Mouse (Mus musculus): ENCODE measurements around the gene Btn1a1. TPM values are rescaled to one million over a fixed set of nuclear protein-coding genes. Genes with fewer than 3 reads are reported as not detected.
A peak's percentile ranks its signal among the peaks of the same experiment; 100 is the strongest.

The Btn1a1 gene
- polyA plus RNA-seq (2012; rRNA removed), result 0.19 and 0.56 TPM in 2 replicates

- TF ChIP-seq POLR2A (IDR thresholded peaks at IDR 0.05; ENCODE audit: low read depth, low read length) (no peak), CTCF (IDR thresholded peaks at IDR 0.05; ENCODE audit: extremely low read depth, insufficient read depth, insufficient read length, insufficient replicate concordance) (no peak)
- Histone ChIP-seq H3K36me3 (ENCODE audit: control insufficient read depth, insufficient read depth, low read length) (no peaks in the 10 kb centered on the region), H3K4me1 (ENCODE audit: control insufficient read depth, insufficient read depth, insufficient read length) (peaks cover 5% of the 10 kb centered on the region), H3K27me3 (ENCODE audit: control insufficient read depth, insufficient read depth, low read length) (peaks cover 3% of the 10 kb centered on the region), H3K27ac (ENCODE audit: insufficient read depth, low read length) (no peak within 1 kb of the TSS), H3K4me3 (ENCODE audit: extremely low read depth, insufficient read depth, insufficient read length) (peak within 1 kb of the TSS; percentile 31)
- WGBS, result 5% methylated on average over 7 of the region's 7 CpGs
- DNase-seq (ENCODE audit: low read depth in 1 of 2, low spot score in 2 of 2), result no peak
These were observed at the start of gene Btn1a1 for GRCm38 (mm10) chr13:23465600-23466109. TSS of gene Btn1a1 (minus strand) at chr13:23465901.

GRCm38 (mm10) chr13:23515281-23515680, 49.6 kb upstream of the Btn1a1 start:
- TF ChIP-seq POLR2A (IDR thresholded peaks at IDR 0.05; ENCODE audit: low read depth, low read length) (no peak), CTCF (IDR thresholded peaks at IDR 0.05; ENCODE audit: extremely low read depth, insufficient read depth, insufficient read length, insufficient replicate concordance) (no peak)
- H3K27me3 ChIP-seq (ENCODE audit: control insufficient read depth, insufficient read depth, low read length), result no peaks in the 10 kb centered on the region
- H3K4me3 ChIP-seq (ENCODE audit: extremely low read depth, insufficient read depth, insufficient read length), result no peak overlapping the region
- 86% methylated on average over 5 of the region's 5 CpGs for WGBS
- no peak overlapping the region for H3K27ac ChIP-seq (ENCODE audit: insufficient read depth, low read length)
- DNase-seq (ENCODE audit: low read depth in 1 of 2, low spot score in 2 of 2), result no peak
- H3K4me1 ChIP-seq (ENCODE audit: control insufficient read depth, insufficient read depth, insufficient read length), result no peaks in the 10 kb centered on the region
- H3K36me3 ChIP-seq (ENCODE audit: control insufficient read depth, insufficient read depth, low read length), result no peaks in the 10 kb centered on the region

- TF ChIP-seq POLR2A (IDR thresholded peaks at IDR 0.05; ENCODE audit: low read depth, low read length), result no peak
- no peak for TF ChIP-seq CTCF (IDR thresholded peaks at IDR 0.05; ENCODE audit: extremely low read depth, insufficient read depth, insufficient read length, insufficient replicate concordance)
- Histone ChIP-seq H3K27ac (ENCODE audit: insufficient read depth, low read length) (no peak overlapping the region), H3K27me3 (ENCODE audit: control insufficient read depth, insufficient read depth, low read length) (no peaks in the 10 kb centered on the region), H3K36me3 (ENCODE audit: control insufficient read depth, insufficient read depth, low read length) (no peaks in the 10 kb centered on the region), H3K4me3 (ENCODE audit: extremely low read depth, insufficient read depth, insufficient read length) (no peak overlapping the region), H3K4me1 (ENCODE audit: control insufficient read depth, insufficient read depth, insufficient read length) (no peaks in the 10 kb centered on the region)
- DNase-seq (ENCODE audit: low read depth in 1 of 2, low spot score in 2 of 2), result no peak
- 97% methylated on average over 1 of the region's 1 CpGs for WGBS
These were observed 47.8 kb upstream of the Btn1a1 start for GRCm38 (mm10) chr13:23513517-23513916.

GRCm38 (mm10) chr13:23510127-23510526, 44.4 kb upstream of the Btn1a1 start:
- no peaks in the 10 kb centered on the region for H3K27me3 ChIP-seq (ENCODE audit: control insufficient read depth, insufficient read depth, low read length)
- no peak for DNase-seq (ENCODE audit: low read depth in 1 of 2, low spot score in 2 of 2)
- no peak for TF ChIP-seq CTCF (IDR thresholded peaks at IDR 0.05; ENCODE audit: extremely low read depth, insufficient read depth, insufficient read length, insufficient replicate concordance)
- TF ChIP-seq POLR2A (IDR thresholded peaks at IDR 0.05; ENCODE audit: low read depth, low read length), result no peak
- H3K4me3 ChIP-seq (ENCODE audit: extremely low read depth, insufficient read depth, insufficient read length), result no peak overlapping the region
- no peaks in the 10 kb centered on the region for H3K36me3 ChIP-seq (ENCODE audit: control insufficient read depth, insufficient read depth, low read length)
- no peaks in the 10 kb centered on the region for H3K4me1 ChIP-seq (ENCODE audit: control insufficient read depth, insufficient read depth, insufficient read length)
- 60% methylated on average over 1 of the region's 1 CpGs for WGBS
- H3K27ac ChIP-seq (ENCODE audit: insufficient read depth, low read length), result no peak overlapping the region

GRCm38 (mm10) chr13:23506819-23507515, 41.3 kb upstream of the Btn1a1 start:
- Histone ChIP-seq H3K27me3 (ENCODE audit: control insufficient read depth, insufficient read depth, low read length) (no peaks in the 10 kb centered on the region), H3K36me3 (ENCODE audit: control insufficient read depth, insufficient read depth, low read length) (no peaks in the 10 kb centered on the region), H3K4me3 (ENCODE audit: extremely low read depth, insufficient read depth, insufficient read length) (no peak overlapping the region), H3K4me1 (ENCODE audit: control insufficient read depth, insufficient read depth, insufficient read length) (no peaks in the 10 kb centered on the region), H3K27ac (ENCODE audit: insufficient read depth, low read length) (no peak overlapping the region)
- no peak for TF ChIP-seq CTCF (IDR thresholded peaks at IDR 0.05; ENCODE audit: extremely low read depth, insufficient read depth, insufficient read length, insufficient replicate concordance)
- no peak for TF ChIP-seq POLR2A (IDR thresholded peaks at IDR 0.05; ENCODE audit: low read depth, low read length)
- DNase-seq (ENCODE audit: low read depth in 1 of 2, low spot score in 2 of 2), result no peak
- 72% methylated on average over 14 of the region's 14 CpGs for WGBS

GRCm38 (mm10) chr13:23506351-23506750, 40.6 kb upstream of the Btn1a1 start:
- Histone ChIP-seq H3K4me3 (ENCODE audit: extremely low read depth, insufficient read depth, insufficient read length) (no peak overlapping the region), H3K27me3 (ENCODE audit: control insufficient read depth, insufficient read depth, low read length) (no peaks in the 10 kb centered on the region), H3K4me1 (ENCODE audit: control insufficient read depth, insufficient read depth, insufficient read length) (no peaks in the 10 kb centered on the region), H3K27ac (ENCODE audit: insufficient read depth, low read length) (no peak overlapping the region), H3K36me3 (ENCODE audit: control insufficient read depth, insufficient read depth, low read length) (no peaks in the 10 kb centered on the region)
- DNase-seq (ENCODE audit: low read depth in 1 of 2, low spot score in 2 of 2), result no peak
- WGBS, result 47% methylated on average over 13 of the region's 13 CpGs
- no peak for TF ChIP-seq CTCF (IDR thresholded peaks at IDR 0.05; ENCODE audit: extremely low read depth, insufficient read depth, insufficient read length, insufficient replicate concordance)
- TF ChIP-seq POLR2A (IDR thresholded peaks at IDR 0.05; ENCODE audit: low read depth, low read length), result no peak
